Mouse (Mus musculus): ENCODE measurements at regions not wholly inside any gene's neighbourhood (a gene's known extent, or its start where the extent isn't known, plus 50 kb on each side); places are given as distances from the start of the nearest gene placed in this dataset.

DNA sequence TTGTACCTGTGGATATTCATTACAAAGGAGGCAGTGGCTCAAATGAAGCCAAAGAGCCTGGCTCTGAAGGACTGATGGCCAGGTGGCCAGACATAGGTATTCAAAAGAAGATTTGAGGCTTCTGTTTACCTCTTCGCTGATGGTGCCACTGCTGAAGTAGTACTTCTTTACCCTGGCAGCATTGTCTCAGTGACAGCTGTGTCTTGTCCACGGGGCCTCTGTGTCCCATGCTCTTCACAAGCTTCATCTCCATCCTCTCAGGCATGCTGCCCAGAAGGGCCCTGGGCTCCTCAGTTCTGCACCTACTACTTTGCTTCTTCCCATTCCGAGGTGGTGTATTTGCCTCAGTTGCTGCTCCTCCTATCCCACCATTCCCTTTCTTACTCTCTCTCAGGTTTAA is 1257.9 kb upstream of the A1bg start:
- whole genome bisulfite sequencing, result 83% methylated on average over 3 of the region's 3 CpGs
- no peak overlapping the region for H3K4me2 ChIP-seq (replicated peaks; ENCODE audit: low read depth, low read length)
- DNase-seq (ENCODE audit: low spot score) (no peak), ATAC-seq (ENCODE audit: low FRiP score) (no peak)
- no peak overlapping the region for H3K9ac ChIP-seq (ENCODE audit: low read depth, low read length)
- H3K36me3 ChIP-seq (ENCODE audit: control insufficient read depth, insufficient read depth, low read length), result no peaks in the 10 kb centered on the region
- no peaks in the 10 kb centered on the region for H3K27me3 ChIP-seq (ENCODE audit: control insufficient read depth, insufficient read depth, low read length)
- no peak overlapping the region for H3K4me3 ChIP-seq (ENCODE audit: low read depth, low read length)
- H3K4me1 ChIP-seq (replicated peaks; ENCODE audit: control insufficient read depth, insufficient read depth, low read length), result no peaks in the 10 kb centered on the region
- no peaks in the 10 kb centered on the region for H3K9me3 ChIP-seq (ENCODE audit: control insufficient read depth, low read length)
- no peak overlapping the region for H3K27ac ChIP-seq (ENCODE audit: low read depth, low read length)

GRCm38 (mm10) chr15:62179801-62180200 is 1257.0 kb upstream of the A1bg start:
- no peaks in the 10 kb centered on the region for H3K27me3 ChIP-seq (ENCODE audit: control insufficient read depth, insufficient read depth, low read length)
- no peak overlapping the region for H3K9ac ChIP-seq (ENCODE audit: low read depth, low read length)
- H3K9me3 ChIP-seq (ENCODE audit: control insufficient read depth, low read length), result no peaks in the 10 kb centered on the region
- ATAC-seq (ENCODE audit: low FRiP score) (no peak), DNase-seq (ENCODE audit: low spot score) (no peak)
- H3K4me1 ChIP-seq (replicated peaks; ENCODE audit: control insufficient read depth, insufficient read depth, low read length), result no peaks in the 10 kb centered on the region
- H3K4me3 ChIP-seq (ENCODE audit: low read depth, low read length), result no peak overlapping the region
- H3K36me3 ChIP-seq (ENCODE audit: control insufficient read depth, insufficient read depth, low read length), result no peaks in the 10 kb centered on the region
- H3K4me2 ChIP-seq (replicated peaks; ENCODE audit: low read depth, low read length), result no peak overlapping the region
- WGBS, result 67% methylated on average over 2 of the region's 2 CpGs
- no peak overlapping the region for H3K27ac ChIP-seq (ENCODE audit: low read depth, low read length)

GRCm38 (mm10) chr15:62178568-62178967 is 1255.8 kb upstream of the A1bg start:
- Histone ChIP-seq H3K9me3 (ENCODE audit: control insufficient read depth, low read length) (no peaks in the 10 kb centered on the region), H3K4me2 (replicated peaks; ENCODE audit: low read depth, low read length) (no peak overlapping the region), H3K4me1 (replicated peaks; ENCODE audit: control insufficient read depth, insufficient read depth, low read length) (no peaks in the 10 kb centered on the region), H3K36me3 (ENCODE audit: control insufficient read depth, insufficient read depth, low read length) (no peaks in the 10 kb centered on the region), H3K9ac (ENCODE audit: low read depth, low read length) (no peak overlapping the region), H3K4me3 (ENCODE audit: low read depth, low read length) (no peak overlapping the region), H3K27ac (ENCODE audit: low read depth, low read length) (no peak overlapping the region), H3K27me3 (ENCODE audit: control insufficient read depth, insufficient read depth, low read length) (no peaks in the 10 kb centered on the region)
- ATAC-seq (ENCODE audit: low FRiP score), result no peak
- DNase-seq (ENCODE audit: low spot score), result no peak
- 93% methylated on average over 6 of the region's 6 CpGs for WGBS

DNA sequence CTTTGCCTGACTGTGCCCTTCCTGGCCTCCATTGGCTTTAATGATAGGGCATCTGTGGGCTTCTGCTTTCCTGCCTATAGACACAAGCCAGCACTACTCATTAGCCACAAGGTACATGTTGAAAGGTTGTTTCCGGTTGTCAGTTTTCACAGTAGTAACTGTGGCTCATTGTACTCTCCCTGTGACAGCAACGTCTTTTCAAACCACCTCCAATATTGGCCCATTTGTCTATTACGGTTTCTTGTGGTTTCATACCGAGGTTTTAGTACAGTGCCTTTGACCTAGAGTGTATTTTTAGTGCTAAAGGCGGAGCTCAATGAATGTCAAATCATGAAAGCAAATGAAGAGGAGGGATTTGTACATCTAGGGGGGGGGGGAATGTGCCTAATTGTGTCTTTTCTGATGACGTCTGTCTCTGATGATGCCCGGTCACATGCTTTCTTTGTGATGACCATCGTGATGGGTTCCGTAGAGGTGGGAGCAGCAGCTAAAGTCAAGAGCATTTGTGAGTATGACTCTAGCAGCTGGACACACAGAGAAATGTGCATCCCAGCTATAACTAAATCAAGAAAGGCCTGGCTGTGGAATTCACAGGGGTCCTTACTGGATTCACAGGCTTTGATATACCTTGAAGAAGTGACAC is 1255.1 kb upstream of the A1bg start:
- no peak for DNase-seq (ENCODE audit: low spot score)
- 91% methylated on average over 9 of the region's 9 CpGs for WGBS

GRCm38 (mm10) chr15:62176076-62176475 is 1253.3 kb upstream of the A1bg start:
- Histone ChIP-seq H3K9ac (ENCODE audit: low read depth, low read length) (no peak overlapping the region), H3K36me3 (ENCODE audit: control insufficient read depth, insufficient read depth, low read length) (no peaks in the 10 kb centered on the region), H3K4me1 (replicated peaks; ENCODE audit: control insufficient read depth, insufficient read depth, low read length) (no peaks in the 10 kb centered on the region), H3K4me3 (ENCODE audit: low read depth, low read length) (no peak overlapping the region), H3K4me2 (replicated peaks; ENCODE audit: low read depth, low read length) (no peak overlapping the region), H3K27ac (ENCODE audit: low read depth, low read length) (no peak overlapping the region), H3K9me3 (ENCODE audit: control insufficient read depth, low read length) (no peaks in the 10 kb centered on the region), H3K27me3 (ENCODE audit: control insufficient read depth, insufficient read depth, low read length) (no peaks in the 10 kb centered on the region)
- DNase-seq (ENCODE audit: low spot score) (no peak), ATAC-seq (ENCODE audit: low FRiP score) (no peak)
- 75% methylated on average over 2 of the region's 2 CpGs for WGBS

More for the DNA sequence above, 1255.1 kb upstream of the A1bg start:
- no peak for ATAC-seq (ENCODE audit: low FRiP score)
- H3K27me3 ChIP-seq (ENCODE audit: control insufficient read depth, insufficient read depth, low read length), result no peaks in the 10 kb centered on the region
- H3K27ac ChIP-seq (ENCODE audit: low read depth, low read length), result no peak overlapping the region
- no peaks in the 10 kb centered on the region for H3K9me3 ChIP-seq (ENCODE audit: control insufficient read depth, low read length)
- H3K9ac ChIP-seq (ENCODE audit: low read depth, low read length), result no peak overlapping the region
- no peak overlapping the region for H3K4me2 ChIP-seq (replicated peaks; ENCODE audit: low read depth, low read length)
- no peaks in the 10 kb centered on the region for H3K36me3 ChIP-seq (ENCODE audit: control insufficient read depth, insufficient read depth, low read length)
- no peak overlapping the region for H3K4me3 ChIP-seq (ENCODE audit: low read depth, low read length)
- H3K4me1 ChIP-seq (replicated peaks; ENCODE audit: control insufficient read depth, insufficient read depth, low read length), result no peaks in the 10 kb centered on the region

GRCm38 (mm10) chr15:62173633-62174543 is 1251.1 kb upstream of the A1bg start:
- no peaks in the 10 kb centered on the region for H3K9me3 ChIP-seq (ENCODE audit: control insufficient read depth, low read length)
- H3K27me3 ChIP-seq (ENCODE audit: control insufficient read depth, insufficient read depth, low read length), result no peaks in the 10 kb centered on the region
- no peak overlapping the region for H3K9ac ChIP-seq (ENCODE audit: low read depth, low read length)
- H3K4me2 ChIP-seq (replicated peaks; ENCODE audit: low read depth, low read length), result no peak overlapping the region
- H3K4me1 ChIP-seq (replicated peaks; ENCODE audit: control insufficient read depth, insufficient read depth, low read length), result no peaks in the 10 kb centered on the region
- H3K4me3 ChIP-seq (ENCODE audit: low read depth, low read length), result no peak overlapping the region
- no peak for ATAC-seq (ENCODE audit: low FRiP score)
- 86% methylated on average over 10 of the region's 10 CpGs for WGBS
- no peak for DNase-seq (ENCODE audit: low spot score)
- no peaks in the 10 kb centered on the region for H3K36me3 ChIP-seq (ENCODE audit: control insufficient read depth, insufficient read depth, low read length)
- no peak overlapping the region for H3K27ac ChIP-seq (ENCODE audit: low read depth, low read length)

- Histone ChIP-seq H3K4me3 (ENCODE audit: low read depth, low read length) (no peak overlapping the region), H3K27me3 (ENCODE audit: control insufficient read depth, insufficient read depth, low read length) (no peaks in the 10 kb centered on the region), H3K4me1 (replicated peaks; ENCODE audit: control insufficient read depth, insufficient read depth, low read length) (no peaks in the 10 kb centered on the region), H3K4me2 (replicated peaks; ENCODE audit: low read depth, low read length) (no peak overlapping the region), H3K9me3 (ENCODE audit: control insufficient read depth, low read length) (no peaks in the 10 kb centered on the region), H3K36me3 (ENCODE audit: control insufficient read depth, insufficient read depth, low read length) (no peaks in the 10 kb centered on the region), H3K27ac (ENCODE audit: low read depth, low read length) (no peak overlapping the region), H3K9ac (ENCODE audit: low read depth, low read length) (no peak overlapping the region)
- WGBS, result 73% methylated on average over 7 of the region's 7 CpGs
- DNase-seq (ENCODE audit: low spot score) (no peak), ATAC-seq (ENCODE audit: low FRiP score) (no peak)
Observed at GRCm38 (mm10) chr15:62171632-62172031, 1248.8 kb upstream of the A1bg start.

DNA sequence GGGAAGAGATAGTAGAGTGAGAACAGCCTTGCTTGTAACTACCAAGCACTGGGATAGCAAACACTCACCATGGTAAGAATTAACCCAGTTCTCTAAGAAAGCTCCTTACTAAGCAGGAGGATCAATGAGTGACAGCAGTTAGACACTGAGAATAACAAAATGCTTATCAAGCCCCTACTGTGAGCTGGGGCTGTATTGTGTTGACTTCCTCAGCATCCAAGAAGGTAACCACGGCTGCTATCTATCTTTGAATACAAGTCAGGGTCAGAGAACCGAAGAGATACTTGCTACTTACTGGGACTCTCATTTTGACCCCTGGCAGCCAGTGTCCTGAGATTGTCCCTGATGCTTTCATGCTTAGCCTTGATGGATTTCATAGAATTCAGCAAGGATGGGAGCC is 1248.4 kb upstream of the A1bg start:
- Histone ChIP-seq H3K4me2 (replicated peaks; ENCODE audit: low read depth, low read length) (no peak overlapping the region), H3K4me1 (replicated peaks; ENCODE audit: control insufficient read depth, insufficient read depth, low read length) (no peaks in the 10 kb centered on the region), H3K9me3 (ENCODE audit: control insufficient read depth, low read length) (no peaks in the 10 kb centered on the region), H3K9ac (ENCODE audit: low read depth, low read length) (no peak overlapping the region), H3K36me3 (ENCODE audit: control insufficient read depth, insufficient read depth, low read length) (no peaks in the 10 kb centered on the region), H3K27me3 (ENCODE audit: control insufficient read depth, insufficient read depth, low read length) (no peaks in the 10 kb centered on the region), H3K4me3 (ENCODE audit: low read depth, low read length) (no peak overlapping the region), H3K27ac (ENCODE audit: low read depth, low read length) (no peak overlapping the region)
- DNase-seq (ENCODE audit: low spot score) (no peak), ATAC-seq (ENCODE audit: low FRiP score) (no peak)
- 22% methylated on average over 2 of the region's 2 CpGs for WGBS

DNA sequence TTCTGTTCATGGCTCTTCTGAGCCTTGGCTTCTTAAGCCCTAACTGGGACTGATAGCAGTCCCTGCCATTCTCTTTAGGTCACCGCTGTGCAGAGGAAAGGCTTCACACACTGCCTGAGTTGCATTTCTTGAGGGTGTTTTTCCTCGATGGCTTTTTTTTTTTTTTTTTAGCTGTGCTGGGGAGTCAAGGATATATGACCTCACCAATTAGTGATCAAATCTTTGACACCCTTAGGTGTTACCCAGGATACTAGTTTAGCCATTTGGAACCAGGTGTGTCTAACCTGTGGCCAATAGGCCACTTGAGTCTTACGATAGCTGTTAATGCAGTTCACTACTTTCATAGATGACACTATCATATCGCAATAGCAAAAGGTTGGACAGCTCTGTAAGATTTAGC is 1247.5 kb upstream of the A1bg start:
- no peaks in the 10 kb centered on the region for H3K27me3 ChIP-seq (ENCODE audit: control insufficient read depth, insufficient read depth, low read length)
- ATAC-seq (ENCODE audit: low FRiP score), result no peak
- no peak overlapping the region for H3K27ac ChIP-seq (ENCODE audit: low read depth, low read length)
- H3K36me3 ChIP-seq (ENCODE audit: control insufficient read depth, insufficient read depth, low read length), result no peaks in the 10 kb centered on the region
- no peak overlapping the region for H3K4me3 ChIP-seq (ENCODE audit: low read depth, low read length)
- H3K4me2 ChIP-seq (replicated peaks; ENCODE audit: low read depth, low read length), result no peak overlapping the region
- no peak overlapping the region for H3K9ac ChIP-seq (ENCODE audit: low read depth, low read length)
- DNase-seq (ENCODE audit: low spot score), result no peak
- WGBS, result 95% methylated on average over 4 of the region's 4 CpGs
- no peaks in the 10 kb centered on the region for H3K4me1 ChIP-seq (replicated peaks; ENCODE audit: control insufficient read depth, insufficient read depth, low read length)
- no peaks in the 10 kb centered on the region for H3K9me3 ChIP-seq (ENCODE audit: control insufficient read depth, low read length)
